Mouse (Mus musculus): ENCODE measurements around the gene Akap2. TPM values are rescaled to one million over a fixed set of nuclear protein-coding genes. Genes with fewer than 3 reads are reported as not detected.

Akap2 gene
- polyA plus RNA-seq, 2 experiments, result 0.76 to 1.5 TPM

GRCm38 (mm10) chr4:57783853-57784600, 66.6 kb downstream of the Akap2 start:
- WGBS (ENCODE audit: insufficient replicate concordance), result 64% methylated on average over 11 of the region's 11 CpGs
- ATAC-seq (ENCODE audit: insufficient read depth) (no peak), DNase-seq (ENCODE audit: low read depth in 3 of 3, low spot score in 3 of 3) (no peak)
- Histone ChIP-seq H3K27ac (no peak overlapping the region), H3K9me3 (ENCODE audit: control insufficient read depth, low read length) (no peaks in the 10 kb centered on the region), H3K4me2 (ENCODE audit: low read depth) (no peak overlapping the region), H3K9ac (replicated peaks) (no peak overlapping the region), H3K36me3 (replicated peaks; ENCODE audit: control insufficient read depth, insufficient read depth, low read depth) (no peaks in the 10 kb centered on the region), H3K4me3 (ENCODE audit: insufficient read depth in 1 of 2, low read depth in 2 of 2, low read length in 2 of 2) (no peak overlapping the region), H3K4me1 (replicated peaks; ENCODE audit: control insufficient read depth in 2 of 2, insufficient read depth in 2 of 2, low read length in 1 of 2) (no peaks in the 10 kb centered on the region), H3K27me3 (ENCODE audit: control insufficient read depth, insufficient read depth, low read length) (peaks cover 33% of the 10 kb centered on the region)
- TF ChIP-seq EP300 (IDR thresholded peaks at IDR 0.05; ENCODE audit: low read depth), result no peak
- TF ChIP-seq CTCF (IDR thresholded peaks at IDR 0.05; ENCODE audit: low read depth), result no peak

- no peak overlapping the region for H3K9ac ChIP-seq (replicated peaks)
- DNase-seq (ENCODE audit: low read depth in 3 of 3, low spot score in 3 of 3) (no peak), ATAC-seq (ENCODE audit: insufficient read depth) (no peak)
- 41% methylated on average over 5 of the region's 5 CpGs for WGBS (ENCODE audit: insufficient replicate concordance)
- TF ChIP-seq CTCF (IDR thresholded peaks at IDR 0.05; ENCODE audit: low read depth) (peak; percentile 60), EP300 (IDR thresholded peaks at IDR 0.05; ENCODE audit: low read depth) (no peak)
- H3K9me3 ChIP-seq (ENCODE audit: control insufficient read depth, low read length), result no peaks in the 10 kb centered on the region
- no peak overlapping the region for H3K4me2 ChIP-seq (ENCODE audit: low read depth)
- peaks cover under 1 to 1% of the 10 kb centered on the region in 2 experiments; a peak in 3 of 4 replicates for H3K4me1 ChIP-seq (replicated peaks; ENCODE audit: control insufficient read depth in 2 of 2, insufficient read depth in 2 of 2, low read length in 1 of 2)
- no peak overlapping the region for H3K27ac ChIP-seq
- H3K36me3 ChIP-seq (replicated peaks; ENCODE audit: control insufficient read depth, insufficient read depth, low read depth), result no peaks in the 10 kb centered on the region
- peaks cover 1% of the 10 kb centered on the region for H3K27me3 ChIP-seq (ENCODE audit: control insufficient read depth, insufficient read depth, low read length)
- H3K4me3 ChIP-seq (ENCODE audit: insufficient read depth in 1 of 2, low read depth in 2 of 2, low read length in 2 of 2), result no peak overlapping the region
Observed at GRCm38 (mm10) chr4:57788709-57789108, 71.3 kb downstream of the Akap2 start.

- ATAC-seq (ENCODE audit: insufficient read depth), result no peak
Observed at GRCm38 (mm10) chr4:57789118-57789517, 71.7 kb downstream of the Akap2 start.

GRCm38 (mm10) chr4:57793989-57794388, 76.5 kb downstream of the Akap2 start:
- TF ChIP-seq EP300 (IDR thresholded peaks at IDR 0.05; ENCODE audit: low read depth), result peak; percentile 50
- TF ChIP-seq CTCF (IDR thresholded peaks at IDR 0.05; ENCODE audit: low read depth), result no peak
- Histone ChIP-seq H3K9ac (replicated peaks) (no peak overlapping the region), H3K4me3 (ENCODE audit: insufficient read depth in 1 of 2, low read depth in 2 of 2, low read length in 2 of 2) (no peak overlapping the region), H3K4me2 (ENCODE audit: low read depth) (no peak overlapping the region; the same call in 1 of the 2 replicates), H3K9me3 (ENCODE audit: control insufficient read depth, low read length) (no peaks in the 10 kb centered on the region), H3K36me3 (replicated peaks; ENCODE audit: control insufficient read depth, insufficient read depth, low read depth) (no peaks in the 10 kb centered on the region), H3K4me1 (replicated peaks; ENCODE audit: control insufficient read depth in 2 of 2, insufficient read depth in 2 of 2, low read length in 1 of 2) (peaks cover 21 to 27% of the 10 kb centered on the region in 2 experiments), H3K27ac (no peak overlapping the region), H3K27me3 (ENCODE audit: control insufficient read depth, insufficient read depth, low read length) (no peaks in the 10 kb centered on the region)
- peak; percentile 76 for ATAC-seq (ENCODE audit: insufficient read depth)
- peak in 1 of 3 experiments; percentile 31 for DNase-seq (ENCODE audit: low read depth in 3 of 3, low spot score in 3 of 3)
- WGBS (ENCODE audit: insufficient replicate concordance), result 24% methylated on average over 8 of the region's 8 CpGs

More at GRCm38 (mm10) chr4:57789118-57789517, 71.7 kb downstream of the Akap2 start:
- no peaks in the 10 kb centered on the region for H3K36me3 ChIP-seq (replicated peaks; ENCODE audit: control insufficient read depth, insufficient read depth, low read depth)
- peaks cover 4 to 5% of the 10 kb centered on the region in 2 experiments for H3K4me1 ChIP-seq (replicated peaks; ENCODE audit: control insufficient read depth in 2 of 2, insufficient read depth in 2 of 2, low read length in 1 of 2)
- H3K9ac ChIP-seq (replicated peaks), result no peak overlapping the region
- no peaks in the 10 kb centered on the region for H3K27me3 ChIP-seq (ENCODE audit: control insufficient read depth, insufficient read depth, low read length)
- H3K4me3 ChIP-seq (ENCODE audit: insufficient read depth in 1 of 2, low read depth in 2 of 2, low read length in 2 of 2), result no peak overlapping the region
- H3K27ac ChIP-seq, result no peak overlapping the region
- H3K4me2 ChIP-seq (ENCODE audit: low read depth), result no peak overlapping the region
- DNase-seq (ENCODE audit: low read depth in 3 of 3, low spot score in 3 of 3), result no peak
- H3K9me3 ChIP-seq (ENCODE audit: control insufficient read depth, low read length), result no peaks in the 10 kb centered on the region
- no peak for TF ChIP-seq EP300 (IDR thresholded peaks at IDR 0.05; ENCODE audit: low read depth)
- no peak for TF ChIP-seq CTCF (IDR thresholded peaks at IDR 0.05; ENCODE audit: low read depth)

GRCm38 (mm10) chr4:57794547-57794946, 77.1 kb downstream of the Akap2 start:
- H3K36me3 ChIP-seq (replicated peaks; ENCODE audit: control insufficient read depth, insufficient read depth, low read depth), result no peaks in the 10 kb centered on the region
- no peak overlapping the region for H3K27ac ChIP-seq
- no peak for ATAC-seq (ENCODE audit: insufficient read depth)
- H3K27me3 ChIP-seq (ENCODE audit: control insufficient read depth, insufficient read depth, low read length), result no peaks in the 10 kb centered on the region
- no peaks in the 10 kb centered on the region for H3K9me3 ChIP-seq (ENCODE audit: control insufficient read depth, low read length)
- peaks cover 24 to 31% of the 10 kb centered on the region in 2 experiments for H3K4me1 ChIP-seq (replicated peaks; ENCODE audit: control insufficient read depth in 2 of 2, insufficient read depth in 2 of 2, low read length in 1 of 2)
- no peak for DNase-seq (ENCODE audit: low read depth in 3 of 3, low spot score in 3 of 3)
- no peak overlapping the region for H3K4me3 ChIP-seq (ENCODE audit: insufficient read depth in 1 of 2, low read depth in 2 of 2, low read length in 2 of 2)
- 18% methylated on average over 3 of the region's 3 CpGs for WGBS (ENCODE audit: insufficient replicate concordance)
- TF ChIP-seq CTCF (IDR thresholded peaks at IDR 0.05; ENCODE audit: low read depth), result no peak
- no peak for TF ChIP-seq EP300 (IDR thresholded peaks at IDR 0.05; ENCODE audit: low read depth)
- H3K4me2 ChIP-seq (ENCODE audit: low read depth), result no peak overlapping the region
- no peak overlapping the region for H3K9ac ChIP-seq (replicated peaks)

Measured in liver, embryonic 14.5 days (tissue).